Mouse (Mus musculus) cerebellum, adult 11 months (tissue): ENCODE results near the gene Serpinb6a.
A peak's percentile ranks its signal among the peaks of the same experiment; 100 is the strongest.

ENCODE experiments used
- DNase-seq: peaks from one replicate; pipeline ENCODE4 v3.0.0; 2022

Serpinb6a gene

DNA sequence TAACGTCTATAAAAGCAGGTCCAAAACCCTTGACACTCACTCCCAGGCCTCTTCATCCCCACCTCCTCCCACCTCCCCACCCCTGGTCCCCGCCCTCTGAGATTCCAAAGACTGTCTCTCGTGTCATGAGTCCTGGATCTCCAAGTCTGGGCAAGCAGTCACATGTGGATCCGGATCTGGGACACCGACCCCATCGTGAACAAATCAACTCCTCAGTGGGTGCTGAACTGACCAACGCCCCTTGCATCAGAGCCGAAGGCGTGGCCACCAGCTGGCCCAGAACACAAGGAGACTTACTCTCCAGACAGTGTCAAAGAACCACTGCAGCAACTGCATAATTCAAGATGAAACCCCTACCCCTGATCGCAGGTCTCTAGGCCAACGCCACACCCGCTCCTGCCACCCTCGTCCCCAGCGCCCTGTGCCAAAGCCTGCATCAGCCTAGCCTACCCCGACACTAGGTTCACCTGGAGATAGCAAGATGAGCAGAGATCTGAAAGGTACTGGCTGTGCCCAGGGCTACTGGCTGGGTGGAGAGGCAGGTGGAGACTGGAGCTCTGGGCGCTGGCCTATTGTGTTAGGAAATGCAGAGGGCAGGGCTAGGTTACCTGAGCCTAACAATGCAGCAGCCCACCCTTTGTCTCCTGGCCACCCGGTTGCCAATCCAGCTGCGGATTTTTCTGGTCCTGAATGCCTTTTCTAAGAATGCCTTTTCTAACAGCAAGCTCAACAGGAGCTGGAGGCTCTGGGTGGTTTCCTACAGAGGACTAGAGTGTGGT, 97.2 kb downstream of the Serpinb6a start, which contains the start of gene Serpinb6c:
TSS of gene Serpinb6c (minus strand) at position 533 of the 779 bp plus-strand sequence.
- DNase-seq, result no peak

DNA sequence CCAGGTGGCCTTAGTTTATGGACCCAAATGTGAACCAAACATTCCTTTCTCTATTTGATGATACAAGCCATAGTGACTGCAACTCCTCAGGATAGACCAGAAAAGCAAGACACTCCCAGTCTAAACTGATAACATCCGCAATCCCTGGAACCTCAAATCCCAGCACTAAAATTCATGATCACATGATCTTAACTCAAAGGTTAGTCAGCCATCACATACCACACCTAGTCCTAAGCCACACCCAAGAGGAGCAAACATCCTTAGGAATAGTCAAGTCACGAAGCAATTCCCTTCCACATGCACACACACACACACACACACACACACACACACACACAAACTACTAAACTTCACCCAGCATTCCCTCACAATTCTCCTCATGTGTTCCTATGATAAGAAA, 99.3 kb downstream of the Serpinb6a start:
- no peak for DNase-seq

DNA sequence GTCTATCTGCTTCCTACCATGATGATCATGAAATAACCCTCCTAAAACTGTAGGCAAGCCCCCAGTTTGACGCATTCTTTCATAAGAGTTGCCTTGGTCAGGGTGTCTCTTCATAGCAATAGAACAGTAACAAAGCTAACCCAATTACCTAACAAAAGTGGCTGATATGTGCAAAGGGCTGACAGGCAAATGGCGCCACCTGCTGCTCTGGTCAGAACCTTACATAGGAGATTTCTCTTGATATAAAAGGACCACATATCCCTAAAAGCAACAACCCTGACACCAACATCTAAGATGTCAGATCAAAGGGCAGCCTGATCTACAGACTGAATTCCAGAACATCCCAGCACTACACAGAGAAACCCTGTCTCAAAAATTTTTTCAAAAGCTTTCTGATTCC, 108.4 kb downstream of the Serpinb6a start:
- peak; percentile 7 for DNase-seq
